Comparison of ENCODE assay signal across 10 mouse cellular contexts in the genomic region with DNA sequence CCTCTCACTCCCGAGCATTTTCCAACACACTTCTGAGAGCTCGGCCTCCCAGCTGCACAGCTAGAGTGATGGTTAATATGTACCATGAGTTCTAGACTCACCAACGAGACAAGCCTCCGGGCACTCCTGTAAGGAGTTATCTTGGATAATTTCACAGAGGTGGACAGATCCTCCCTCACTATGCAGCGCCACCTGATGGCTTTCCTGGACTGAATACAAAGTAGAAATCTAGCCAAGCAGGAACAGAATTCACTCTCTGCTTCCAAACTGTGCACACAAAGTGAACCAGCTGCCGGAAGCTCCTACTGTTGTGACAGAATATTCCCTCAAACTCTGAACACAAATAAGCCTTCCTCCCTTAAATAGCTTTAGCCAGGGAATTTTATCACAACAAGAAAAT.
DNase-seq lines count a peak whose midpoint lies in the region; ATAC-seq and TF ChIP-seq lines count a peak whose summit lies in the region.
"Had no signal": no experiment of that assay in that cellular context is flagged by ENCODE, and none has a peak within 500 bp of the region (broad histone marks: within the 10 kb centered on the region; RNA-seq: fewer than 3 reads in every experiment).

No protein-coding gene starts in this region.

- H3K36me3 ChIP-seq in forebrain, embryonic 11.5 days (ENCODE audit: control insufficient read depth, insufficient read depth, low read length), result no peaks in the 10 kb centered on the region
- H3K36me3 ChIP-seq: embryonic facial prominence, embryonic 13.5 days; heart, embryonic 15.5 days; limb, embryonic 12.5 days had no signal

- no peak for ATAC-seq in inflammation-experienced regulatory T-cells, adult 6 months
- no peak for ATAC-seq in forebrain, embryonic 11.5 days (replicated peaks; ENCODE audit: low FRiP score)

- H3K27me3 ChIP-seq in forebrain, embryonic 11.5 days (ENCODE audit: control insufficient read depth, insufficient read depth, low read length), result no peaks in the 10 kb centered on the region
- H3K27me3 ChIP-seq: embryonic facial prominence, embryonic 13.5 days; heart, embryonic 15.5 days; limb, embryonic 12.5 days had no signal

- 75% methylated on average over 6 of the region's 6 CpGs for WGBS in forebrain, embryonic 11.5 days

- DNase-seq in layer of hippocampus, adult 2 months (ENCODE audit: low spot score in 2 of 2), result no peak
- no peak for DNase-seq in layer of hippocampus, adult 8-10 months (ENCODE audit: low spot score in 2 of 2)
- peak; percentile 6 for DNase-seq in NIH3T3 (ENCODE audit: low read depth)
- peak; percentile 32 for DNase-seq in adrenal gland, postnatal 10 days
- DNase-seq in cerebellum, postnatal 36 days, result peak; percentile 33 to 50
- DNase-seq in forebrain, embryonic 11.5 days (ENCODE audit: low spot score), result no peak

- no peaks in the 10 kb centered on the region; the same call in 1 of the 2 replicates for H3K9me3 ChIP-seq in forebrain, embryonic 11.5 days (ENCODE audit: control insufficient read depth, low read length)
- H3K9me3 ChIP-seq: embryonic facial prominence, embryonic 13.5 days; heart, embryonic 15.5 days; limb, embryonic 12.5 days had no signal

- H3K9ac ChIP-seq in forebrain, embryonic 11.5 days (ENCODE audit: low read length), result no peak overlapping the region
- H3K9ac ChIP-seq: embryonic facial prominence, embryonic 13.5 days; heart, embryonic 15.5 days; limb, embryonic 12.5 days had no signal

- no peaks in the 10 kb centered on the region for H3K4me1 ChIP-seq in forebrain, embryonic 11.5 days (replicated peaks; ENCODE audit: control insufficient read depth, insufficient read depth, low read length)
- H3K4me1 ChIP-seq: limb, embryonic 12.5 days had no signal

- peak; percentile 57 for TF ChIP-seq CTCF in layer of hippocampus, adult 2 months (conservative IDR thresholded peaks at IDR 0.05)

- H3K4me2 ChIP-seq in forebrain, embryonic 11.5 days (ENCODE audit: low read depth, low read length, severe bottlenecking), result no peak overlapping the region
- H3K4me2 ChIP-seq: embryonic facial prominence, embryonic 13.5 days; heart, embryonic 15.5 days; limb, embryonic 12.5 days had no signal

- no peak overlapping the region for H3K27ac ChIP-seq in layer of hippocampus, adult 2 months
- no peak overlapping the region for H3K27ac ChIP-seq in forebrain, embryonic 11.5 days (ENCODE audit: low read depth, low read length)
- H3K27ac ChIP-seq: embryonic facial prominence, embryonic 13.5 days; heart, embryonic 15.5 days; limb, embryonic 12.5 days had no signal

- no peak overlapping the region for H3K4me3 ChIP-seq in layer of hippocampus, adult 2 months
- no peak overlapping the region for H3K4me3 ChIP-seq in forebrain, embryonic 11.5 days (ENCODE audit: low read depth, low read length)
- H3K4me3 ChIP-seq: embryonic facial prominence, embryonic 13.5 days; heart, embryonic 15.5 days; limb, embryonic 12.5 days had no signal

Comparison
In these comparisons a context has a peak if more than half of its experiments do, and no peak if none do; other contexts are left out.
1. DNase-seq: peak in NIH3T3 (single experiment), adrenal gland, postnatal 10 days (single experiment) and cerebellum, postnatal 36 days (2 of 2); none in layer of hippocampus, adult 2 months (0 of 2), layer of hippocampus, adult 8-10 months (0 of 2) and forebrain, embryonic 11.5 days (single experiment).